ENCODE assay signal across 16 mouse cellular contexts in genomic region chr15:60888724-60889123, GRCm38 (mm10). TPM values are rescaled to one million over a fixed set of nuclear protein-coding genes. Genes with fewer than 3 reads are reported as not detected.
"Had no signal": no experiment of that assay in that cellular context is flagged by ENCODE, and none has a peak within 500 bp of the region (broad histone marks: within the 10 kb centered on the region; RNA-seq: fewer than 3 reads in every experiment).

No protein-coding gene starts in this region.

- H3K27ac ChIP-seq: limb, embryonic 15.5 days; liver, embryonic 12.5 days; midbrain, embryonic 12.5 days had no signal

- DNase-seq: kidney, adult 8-10 months; kidney, postnatal 25 days; layer of hippocampus, adult 9-11 months; layer of hippocampus, postnatal 36 days; right cerebral cortex, postnatal 14 days; thymus, postnatal 36 days had no signal

- H3K9ac ChIP-seq: limb, embryonic 15.5 days; liver, embryonic 12.5 days; midbrain, embryonic 12.5 days had no signal

- ATAC-seq: hindbrain, embryonic 16.5 days; inflammation-experienced regulatory T-cells, adult 6 months; liver, embryonic 12.5 days had no signal

- H3K9me3 ChIP-seq: limb, embryonic 15.5 days; liver, embryonic 12.5 days; midbrain, embryonic 12.5 days had no signal

- H3K4me1 ChIP-seq: limb, embryonic 15.5 days; liver, embryonic 12.5 days; midbrain, embryonic 12.5 days had no signal

- H3K36me3 ChIP-seq: limb, embryonic 15.5 days; liver, embryonic 12.5 days; midbrain, embryonic 12.5 days had no signal

- H3K4me3 ChIP-seq: limb, embryonic 15.5 days; liver, embryonic 12.5 days; midbrain, embryonic 12.5 days had no signal

- H3K27me3 ChIP-seq: limb, embryonic 15.5 days; liver, embryonic 12.5 days; midbrain, embryonic 12.5 days had no signal

- H3K4me2 ChIP-seq: limb, embryonic 15.5 days; liver, embryonic 12.5 days; midbrain, embryonic 12.5 days had no signal

RNA-seq across cellular contexts. Expression of gene A1bg, which starts 34.1 kb away (rescaled TPM):
- polyA plus RNA-seq: hindbrain, embryonic 16.5 days; inflammation-experienced regulatory T-cells, adult 6 months; kidney, embryonic 16.5 days; limb, embryonic 11.5 days; limb, embryonic 15.5 days; liver, embryonic 12.5 days; liver, embryonic 16.5 days; midbrain, embryonic 12.5 days; midbrain, postnatal 0 days; neural tube, embryonic 14.5 days had no signal
